Mouse (Mus musculus): ENCODE results near the gene Sap30l. TPM values are rescaled to one million over a fixed set of nuclear protein-coding genes. Genes with fewer than 3 reads are reported as not detected.
"Not testable (repeated sequence)": the region's sequence is repeated elsewhere in the genome, so short reads cannot be mapped to it uniquely, and the experiment has no call there.

Gene Sap30l
- polyA plus RNA-seq, 1 experiment from 2014 or later: 9.6 TPM

DNA sequence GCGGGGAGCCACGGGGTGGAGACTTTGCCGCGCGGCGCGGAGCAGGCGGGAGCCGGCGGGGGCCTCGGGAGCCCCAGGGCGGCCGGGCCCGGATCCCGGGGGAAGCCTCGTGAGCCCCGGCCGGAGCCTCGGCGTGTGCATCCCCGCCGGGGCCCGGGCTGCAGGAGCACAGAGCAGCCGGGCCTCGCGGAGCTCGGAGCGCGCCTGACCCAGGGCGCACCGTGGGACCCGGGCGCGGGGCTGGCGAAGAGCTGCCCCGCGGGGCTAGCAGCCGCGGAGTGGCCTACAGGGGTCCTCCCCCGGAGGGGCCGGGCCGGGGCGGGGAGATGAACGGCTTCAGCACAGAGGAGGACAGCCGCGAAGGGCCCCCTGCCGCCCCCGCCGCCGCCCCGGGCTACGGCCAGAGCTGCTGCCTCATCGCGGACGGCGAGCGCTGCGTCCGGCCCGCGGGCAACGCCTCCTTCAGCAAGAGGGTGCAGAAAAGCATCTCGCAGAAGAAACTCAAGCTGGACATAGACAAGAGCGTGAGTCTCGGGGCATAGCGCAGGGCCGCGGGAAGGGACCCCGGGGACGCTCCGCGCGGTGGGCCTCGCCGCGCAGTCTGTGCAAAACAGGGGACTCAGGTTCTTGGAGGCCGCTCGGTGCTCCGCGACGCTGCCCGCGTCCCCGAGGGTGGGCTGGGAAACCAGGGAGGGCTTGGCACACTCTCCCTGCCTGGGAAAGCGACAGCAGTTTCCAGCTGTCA lies 501 bp downstream of the Sap30l start:
- no peaks in the 10 kb centered on the region for H3K9me3 ChIP-seq
- H3K36me3 ChIP-seq: no peaks in the 10 kb centered on the region
- peak overlapping the region; percentile 86 for H3K9ac ChIP-seq
- no peaks in the 10 kb centered on the region for H3K27me3 ChIP-seq
- under 1% methylated on average over 66 of the region's 85 CpGs for WGBS
- H3K4me1 ChIP-seq (replicated peaks): peaks cover 28% of the 10 kb centered on the region
- ATAC-seq (ENCODE audit: low FRiP score, low read depth): peak; percentile 69
- H3K4me3 ChIP-seq: peak overlapping the region; percentile 98
- H3K4me2 ChIP-seq: peak overlapping the region; percentile 95
- peak overlapping the region; percentile 65 for H3K27ac ChIP-seq (replicated peaks)

DNA sequence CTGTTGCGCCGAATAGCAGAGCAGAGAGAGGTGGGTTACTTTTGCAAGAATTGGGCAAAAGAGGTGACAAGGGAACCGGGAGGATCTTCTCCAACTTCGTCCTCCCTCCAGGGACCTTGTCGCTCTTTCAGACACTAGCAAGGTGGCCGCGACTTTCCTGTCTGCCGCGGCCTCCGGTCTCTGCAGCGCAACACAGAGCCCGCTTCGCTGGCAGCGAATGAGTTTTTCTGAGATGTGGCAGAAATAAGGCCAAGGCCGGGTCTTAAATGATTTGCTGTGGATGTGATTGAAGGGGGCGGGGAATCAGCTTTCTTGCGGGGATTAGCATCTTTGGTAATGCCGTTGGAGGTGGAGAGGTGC lies 1.1 kb downstream of the Sap30l start:
- Histone ChIP-seq H3K9ac (peak overlapping the region; percentile 86), H3K4me3 (peak overlapping the region; percentile 98), H3K36me3 (no peaks in the 10 kb centered on the region), H3K4me2 (peak overlapping the region; percentile 95), H3K27me3 (no peaks in the 10 kb centered on the region), H3K9me3 (no peaks in the 10 kb centered on the region), H3K27ac (replicated peaks) (peak overlapping the region; percentile 65; the same call in 1 of the 2 replicates), H3K4me1 (replicated peaks) (peaks cover 28% of the 10 kb centered on the region)
- ATAC-seq (ENCODE audit: low FRiP score, low read depth): no peak
- WGBS: under 1% methylated on average over 18 of the region's 18 CpGs

DNA sequence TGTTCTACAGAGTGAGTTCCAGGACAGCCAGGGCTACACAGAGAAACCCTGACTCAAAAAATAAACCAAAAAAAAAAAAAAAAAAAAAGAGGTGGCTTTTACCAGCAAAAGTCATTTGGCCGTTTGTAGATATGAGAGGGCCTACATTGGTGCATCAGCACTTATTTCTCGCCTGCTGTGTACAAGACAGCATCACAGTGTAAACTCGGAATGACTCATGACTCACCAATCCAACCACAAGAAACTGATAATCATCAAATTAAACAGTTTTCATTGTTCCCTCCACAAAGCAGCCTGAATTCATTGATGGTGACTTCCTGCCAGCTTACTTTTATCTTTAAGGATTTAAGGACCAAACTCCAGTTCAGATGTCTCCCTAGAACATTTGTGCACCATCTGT lies 3.6 kb downstream of the Sap30l start:
- Histone ChIP-seq H3K9ac (no peak overlapping the region), H3K4me1 (replicated peaks) (peaks cover 27% of the 10 kb centered on the region), H3K27me3 (no peaks in the 10 kb centered on the region), H3K9me3 (no peaks in the 10 kb centered on the region), H3K27ac (replicated peaks) (no peak overlapping the region), H3K4me2 (no peak overlapping the region), H3K36me3 (peaks cover 10% of the 10 kb centered on the region), H3K4me3 (no peak overlapping the region)
- no peak for ATAC-seq (ENCODE audit: low FRiP score, low read depth)
- WGBS: 74% methylated on average over 3 of the region's 3 CpGs

DNA sequence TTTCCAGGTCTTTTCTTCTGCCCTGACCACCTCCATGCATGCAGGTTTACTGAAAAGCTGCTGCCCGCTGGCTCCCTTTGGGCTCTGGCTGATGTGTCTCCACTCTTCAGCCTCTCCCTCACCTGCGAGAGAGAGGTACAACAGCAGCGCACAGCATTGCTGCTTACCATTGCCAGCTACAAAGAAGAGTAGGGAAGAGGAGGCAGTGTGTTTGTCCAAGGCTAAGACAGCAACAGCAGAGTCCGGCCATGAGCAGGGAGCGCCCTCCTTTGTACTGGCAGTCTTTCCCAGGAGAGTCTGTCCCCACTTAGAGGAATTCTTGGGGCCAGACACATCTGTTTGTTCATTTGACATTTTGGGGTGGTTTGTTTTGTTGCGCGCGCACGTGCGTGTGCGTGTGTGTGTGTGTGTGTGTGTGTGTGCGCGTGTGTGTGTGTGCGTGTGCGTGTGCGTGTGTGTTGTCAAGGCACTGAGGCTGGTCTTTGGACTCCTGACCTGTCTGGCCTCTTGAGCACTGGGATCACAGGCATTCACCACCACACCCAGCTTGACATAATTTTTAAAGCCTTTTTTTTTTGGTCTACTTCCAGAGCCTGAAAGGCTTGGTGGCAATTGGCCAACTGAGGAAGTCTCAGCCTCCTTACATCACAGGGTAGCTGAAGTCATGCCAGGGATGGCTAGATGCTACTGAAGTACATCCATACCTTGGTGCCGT lies 7.7 kb downstream of the Sap30l start:
- Histone ChIP-seq H3K27ac (replicated peaks) (no peak overlapping the region), H3K36me3 (peaks cover 15% of the 10 kb centered on the region), H3K4me1 (replicated peaks) (no peaks in the 10 kb centered on the region), H3K27me3 (no peaks in the 10 kb centered on the region), H3K9ac (no peak overlapping the region), H3K4me2 (no peak overlapping the region), H3K4me3 (no peak overlapping the region), H3K9me3 (no peaks in the 10 kb centered on the region)
- no peak for ATAC-seq (ENCODE audit: low FRiP score, low read depth)
- WGBS: 93% methylated on average over 17 of the region's 17 CpGs

DNA sequence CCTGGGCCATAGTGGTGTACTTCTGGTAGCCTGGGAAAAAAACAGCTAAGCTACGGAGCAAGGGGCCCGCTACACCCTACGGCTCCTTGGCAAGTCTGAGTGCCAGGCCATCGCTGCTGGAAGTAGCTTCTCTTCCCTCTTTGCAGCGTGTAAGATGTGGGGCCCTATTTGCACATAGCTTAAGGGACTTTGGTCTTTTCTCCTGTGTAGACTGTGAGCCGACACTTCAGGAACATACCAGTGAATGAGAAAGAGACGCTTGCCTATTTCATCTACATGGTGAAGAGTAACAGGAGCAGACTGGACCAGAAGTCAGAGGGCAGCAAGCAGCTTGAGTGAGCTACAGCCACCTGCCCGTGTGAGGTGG lies 8.3 kb downstream of the Sap30l start:
- Histone ChIP-seq H3K36me3 (peaks cover 15% of the 10 kb centered on the region), H3K27ac (replicated peaks) (no peak overlapping the region), H3K4me3 (no peak overlapping the region), H3K27me3 (no peaks in the 10 kb centered on the region), H3K4me2 (no peak overlapping the region), H3K4me1 (replicated peaks) (no peaks in the 10 kb centered on the region), H3K9me3 (no peaks in the 10 kb centered on the region), H3K9ac (no peak overlapping the region)
- 90% methylated on average over 8 of the region's 8 CpGs for WGBS
- no peak for ATAC-seq (ENCODE audit: low FRiP score, low read depth)

DNA sequence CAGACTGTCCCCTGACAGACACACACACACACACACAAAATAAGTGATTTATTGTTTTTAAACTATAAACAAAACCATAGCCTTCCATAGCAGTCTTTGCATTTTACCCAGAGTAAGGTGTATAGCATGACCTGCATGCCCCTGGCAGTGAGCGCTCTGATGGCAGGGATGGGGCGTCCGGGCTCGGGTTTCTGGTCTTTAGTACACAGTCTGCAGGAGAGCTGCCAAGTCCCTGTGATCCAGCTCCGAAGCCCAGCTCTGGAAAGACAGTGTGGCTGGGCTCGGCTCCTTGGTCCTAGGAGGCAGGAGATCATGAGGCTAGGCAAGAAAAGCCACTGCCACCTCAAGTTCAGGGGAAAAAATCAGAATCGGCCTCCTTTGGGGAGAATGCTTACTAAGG lies 9.6 kb downstream of the Sap30l start:
- Histone ChIP-seq H3K36me3 (peaks cover 15% of the 10 kb centered on the region), H3K4me1 (replicated peaks) (no peaks in the 10 kb centered on the region), H3K27ac (replicated peaks) (no peak overlapping the region), H3K9ac (no peak overlapping the region), H3K9me3 (no peaks in the 10 kb centered on the region), H3K4me3 (no peak overlapping the region), H3K27me3 (no peaks in the 10 kb centered on the region), H3K4me2 (no peak overlapping the region)
- 81% methylated on average over 7 of the region's 7 CpGs for WGBS
- no peak for ATAC-seq (ENCODE audit: low FRiP score, low read depth)

DNA sequence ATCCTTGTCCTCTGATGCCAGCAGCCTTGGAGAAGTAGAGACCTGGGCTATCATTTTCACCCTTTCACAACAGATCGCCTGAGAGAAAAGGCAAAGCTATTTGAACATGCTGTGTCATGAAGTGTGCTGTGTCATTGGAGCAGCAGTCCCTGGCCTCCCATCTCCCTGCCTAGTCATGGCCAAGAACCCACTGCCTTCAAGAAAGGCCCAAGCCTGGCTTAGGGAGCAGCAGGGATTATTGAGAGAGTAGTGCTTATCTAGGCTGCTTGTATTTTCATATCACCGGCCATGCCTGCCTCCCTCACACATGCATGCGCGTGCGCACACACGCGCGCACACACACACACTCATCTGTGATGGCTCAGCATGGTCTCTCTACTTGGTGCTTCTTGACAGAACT lies 10.8 kb downstream of the Sap30l start:
- Histone ChIP-seq H3K27me3 (no peaks in the 10 kb centered on the region), H3K4me2 (no peak overlapping the region), H3K9ac (no peak overlapping the region), H3K4me3 (no peak overlapping the region), H3K9me3 (no peaks in the 10 kb centered on the region), H3K36me3 (peaks cover 15% of the 10 kb centered on the region), H3K27ac (replicated peaks) (no peak overlapping the region), H3K4me1 (replicated peaks) (no peaks in the 10 kb centered on the region)
- WGBS: 97% methylated on average over 8 of the region's 8 CpGs
- no peak for ATAC-seq (ENCODE audit: low FRiP score, low read depth)

DNA sequence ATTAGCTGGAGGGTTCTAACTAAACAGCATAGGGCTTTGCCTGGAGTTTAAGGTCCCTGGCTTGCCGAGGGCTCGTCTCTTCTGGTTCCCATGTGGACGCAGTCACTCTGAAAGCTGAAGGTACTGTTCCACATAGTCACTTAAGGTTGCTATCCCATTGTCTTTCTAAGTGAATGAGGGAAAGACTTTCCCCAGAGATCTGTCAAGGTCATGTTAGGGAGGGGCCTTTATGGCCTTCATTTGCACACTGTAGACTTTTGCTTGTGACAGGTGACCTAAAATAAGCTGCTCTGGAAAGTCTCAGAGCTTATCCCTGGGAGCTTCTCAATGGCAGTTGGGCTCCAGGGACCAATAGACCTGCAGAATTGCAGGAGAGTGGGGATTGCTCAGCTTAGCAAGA lies 12.2 kb downstream of the Sap30l start:
- Histone ChIP-seq H3K4me3 (no peak overlapping the region), H3K36me3 (peaks cover 10% of the 10 kb centered on the region), H3K4me1 (replicated peaks) (no peaks in the 10 kb centered on the region), H3K9me3 (no peaks in the 10 kb centered on the region), H3K4me2 (no peak overlapping the region), H3K9ac (no peak overlapping the region), H3K27ac (replicated peaks) (no peak overlapping the region), H3K27me3 (no peaks in the 10 kb centered on the region)
- 88% methylated on average over 3 of the region's 3 CpGs for WGBS
- no peak for ATAC-seq (ENCODE audit: low FRiP score, low read depth)

DNA sequence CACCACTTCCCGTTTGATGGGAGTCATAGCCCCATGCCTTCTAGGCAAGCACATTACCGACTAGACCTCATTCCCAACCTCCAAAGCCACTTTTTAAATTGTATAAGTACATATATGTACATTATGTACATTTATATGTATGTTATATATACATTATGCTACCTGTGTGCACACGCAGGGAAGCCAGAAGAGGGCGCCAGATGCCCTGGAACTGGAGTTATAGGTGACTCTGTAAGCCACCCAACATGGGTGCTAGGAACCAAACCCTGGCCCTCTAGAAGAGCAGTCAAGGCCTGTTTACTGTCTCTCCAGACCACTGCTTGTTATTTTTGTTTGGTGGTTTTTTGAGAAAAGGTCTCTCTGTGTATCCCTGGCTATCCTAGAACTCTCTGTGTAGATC lies 16.8 kb downstream of the Sap30l start:
- WGBS: 88% methylated on average over 4 of the region's 4 CpGs
- Histone ChIP-seq H3K27me3 (no peaks in the 10 kb centered on the region), H3K4me3 (no peak overlapping the region), H3K4me2 (no peak overlapping the region), H3K36me3 (no peaks in the 10 kb centered on the region), H3K27ac (replicated peaks) (no peak overlapping the region), H3K4me1 (replicated peaks) (no peaks in the 10 kb centered on the region), H3K9ac (no peak overlapping the region), H3K9me3 (no peaks in the 10 kb centered on the region)
- no peak for ATAC-seq (ENCODE audit: low FRiP score, low read depth)

DNA sequence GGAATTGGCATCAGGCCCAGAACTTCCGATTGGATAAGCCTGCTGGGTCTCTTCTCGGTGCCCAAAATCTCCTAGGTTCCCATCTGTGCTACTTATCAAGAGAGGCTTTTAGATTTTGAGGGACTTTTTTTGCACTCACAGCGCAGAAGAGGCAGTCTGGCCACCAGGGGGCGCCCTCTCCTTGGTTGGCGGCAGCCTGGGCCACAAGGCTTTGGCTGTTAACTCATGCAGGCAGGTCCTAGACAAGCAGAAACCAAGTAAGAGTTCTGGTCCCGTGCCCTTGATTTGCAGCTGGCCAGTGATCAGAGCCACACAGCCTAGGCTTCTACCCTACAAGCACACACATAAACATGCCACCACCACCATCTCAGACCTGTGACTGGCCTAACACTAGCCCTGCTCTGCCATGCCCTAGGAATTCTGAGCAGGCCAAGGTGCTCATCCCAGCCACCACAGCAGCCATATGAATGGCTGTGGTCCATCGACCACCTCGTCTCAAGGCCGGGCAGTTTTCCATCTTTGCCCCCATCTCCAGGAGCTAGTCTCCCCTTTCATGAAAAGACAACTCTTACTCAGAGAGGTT lies 18.7 kb downstream of the Sap30l start:
- no peak overlapping the region for H3K9ac ChIP-seq
- ATAC-seq (ENCODE audit: low FRiP score, low read depth): peak; percentile 42; the same call in 1 of the 2 replicates
- no peaks in the 10 kb centered on the region for H3K4me1 ChIP-seq (replicated peaks)

DNA sequence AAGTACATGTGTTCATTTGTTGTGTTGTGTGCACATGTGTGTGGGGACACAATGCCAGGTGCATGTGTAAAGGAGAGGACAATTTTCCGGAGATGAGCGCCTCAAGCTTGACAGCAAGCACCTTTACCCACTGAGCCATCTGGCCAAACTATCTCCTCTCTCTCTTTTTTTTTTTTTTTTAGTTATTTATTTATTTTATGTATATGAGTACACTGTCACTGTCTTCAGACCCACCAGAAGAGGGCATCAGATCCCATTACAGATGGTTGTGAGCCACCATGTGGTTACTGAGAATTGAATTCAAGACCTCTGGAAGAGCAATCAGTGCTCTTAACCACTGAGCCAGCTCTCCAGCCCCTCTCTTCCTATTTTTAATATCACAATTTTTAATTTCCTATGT lies 21.7 kb downstream of the Sap30l start:
- H3K27me3 ChIP-seq: peaks cover 42% of the 10 kb centered on the region
- H3K36me3 ChIP-seq; H3K9ac ChIP-seq; H3K27ac ChIP-seq (replicated peaks); ATAC-seq (ENCODE audit: low FRiP score, low read depth); H3K4me2 ChIP-seq; H3K9me3 ChIP-seq; H3K4me1 ChIP-seq (replicated peaks); H3K4me3 ChIP-seq: not testable (repeated sequence)
- 95% methylated on average over 2 of the region's 2 CpGs for WGBS

More for the DNA sequence above, 18.7 kb downstream of the Sap30l start:
- Histone ChIP-seq H3K4me2 (no peak overlapping the region), H3K4me3 (no peak overlapping the region), H3K27me3 (peaks cover 14% of the 10 kb centered on the region), H3K9me3 (no peaks in the 10 kb centered on the region), H3K27ac (replicated peaks) (no peak overlapping the region), H3K36me3 (no peaks in the 10 kb centered on the region)
- 33% methylated on average over 9 of the region's 9 CpGs for WGBS

DNA sequence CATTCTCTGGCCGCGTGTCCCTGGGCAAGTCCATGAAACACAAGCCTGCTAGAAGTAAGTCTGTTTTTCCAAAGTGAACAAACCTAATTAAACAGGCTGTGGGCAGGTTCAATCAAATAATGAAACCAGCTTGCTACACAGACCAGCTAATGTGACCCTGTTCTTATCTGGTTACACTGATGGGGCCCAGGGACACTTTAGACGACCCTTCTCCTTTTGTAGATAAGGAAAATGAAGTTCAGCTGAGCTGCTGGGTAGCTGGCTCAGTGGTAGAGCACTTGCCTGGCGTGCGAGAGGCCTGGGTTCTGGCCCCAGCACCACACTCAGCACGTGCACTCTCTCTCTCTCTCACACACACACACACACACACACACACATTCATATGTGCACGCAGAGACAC lies 22.3 kb downstream of the Sap30l start:
- 79% methylated on average over 7 of the region's 7 CpGs for WGBS
- Histone ChIP-seq H3K4me1 (replicated peaks) (peaks cover 8% of the 10 kb centered on the region), H3K27me3 (peaks cover 48% of the 10 kb centered on the region), H3K27ac (replicated peaks) (no peak overlapping the region), H3K4me3 (no peak overlapping the region), H3K9me3 (no peaks in the 10 kb centered on the region), H3K36me3 (no peaks in the 10 kb centered on the region), H3K4me2 (no peak overlapping the region), H3K9ac (no peak overlapping the region)
- ATAC-seq (ENCODE audit: low FRiP score, low read depth): no peak

Measured in hindbrain, embryonic 15.5 days (tissue).